Mouse (Mus musculus): ENCODE data around the gene Fkbp7.

DNA sequence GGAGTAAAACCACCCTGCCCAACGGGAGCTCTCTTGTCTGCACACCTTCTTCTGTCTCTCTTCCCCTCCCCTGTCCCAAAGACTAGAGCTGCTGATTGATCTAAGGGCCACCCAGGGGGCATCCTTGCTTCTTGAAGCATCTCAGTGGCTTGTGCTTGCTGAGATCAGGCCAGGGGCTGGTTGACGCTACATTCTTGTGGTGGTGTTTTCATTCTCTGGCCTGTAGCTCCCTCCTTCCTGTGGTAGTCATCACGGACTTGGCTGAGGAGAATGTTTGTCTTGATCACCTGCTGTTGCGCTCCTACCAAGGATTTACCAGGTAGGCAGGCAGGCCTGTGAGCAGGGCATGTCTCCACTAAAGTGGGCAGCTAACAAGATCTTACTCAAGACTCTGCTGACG, 29.8 kb upstream of the Fkbp7 start:
- TF ChIP-seq CTCF (IDR thresholded peaks at IDR 0.05; ENCODE audit: low read depth, low read length): no peak
- no peak for TF ChIP-seq POLR2A (IDR thresholded peaks at IDR 0.05; ENCODE audit: borderline replicate concordance, low read depth, low read length)

Measured in bone marrow macrophage, adult 2 months (primary cell).